Mouse (Mus musculus): Measurements from ENCODE around the gene Prickle4. TPM values are rescaled to one million over a fixed set of nuclear protein-coding genes. Genes with fewer than 3 reads are reported as not detected.
"Not testable (repeated sequence)": the region's sequence is repeated elsewhere in the genome, so short reads cannot be mapped to it uniquely, and the experiment has no call there.

Gene Prickle4
- polyA plus RNA-seq, 1 experiment = 3.4 TPM

DNA sequence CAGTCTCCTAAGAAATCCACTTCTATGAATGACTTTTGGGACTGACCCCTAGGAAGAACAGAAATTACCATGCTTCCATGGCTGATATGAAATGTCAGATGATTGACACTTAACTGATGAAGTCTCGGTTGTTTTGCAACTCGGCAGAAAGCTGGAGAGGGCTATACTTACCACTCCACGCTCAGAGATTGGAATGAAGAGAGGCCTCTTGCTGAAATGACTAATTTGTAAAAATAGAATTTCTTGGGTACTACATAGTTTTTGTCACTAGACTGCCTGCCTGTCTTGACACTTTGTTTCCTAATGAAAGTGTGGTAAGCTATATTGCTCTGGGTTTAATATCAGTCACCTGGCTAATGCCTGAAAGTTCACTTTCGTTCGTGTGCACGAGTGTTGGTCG is 30.1 kb downstream of the Prickle4 start:
- Histone ChIP-seq H3K27ac (ENCODE audit: control insufficient read depth, insufficient read depth, low read depth, low read length) (no peak overlapping the region), H3K27me3 (ENCODE audit: control insufficient read depth, insufficient read depth, low read length) (no peaks in the 10 kb centered on the region), H3K36me3 (ENCODE audit: control insufficient read depth, insufficient read depth, low read length) (no peaks in the 10 kb centered on the region), H3K4me1 (ENCODE audit: control insufficient read depth, insufficient read depth, low read length) (no peaks in the 10 kb centered on the region), H3K4me3 (ENCODE audit: control insufficient read depth, low read depth, low read length) (no peak overlapping the region)
- no peak for TF ChIP-seq CTCF (IDR thresholded peaks at IDR 0.05; ENCODE audit: control insufficient read depth, insufficient read depth, insufficient replicate concordance, low read depth, low read length)
- TF ChIP-seq POLR2A (IDR thresholded peaks at IDR 0.05; ENCODE audit: control insufficient read depth, low read depth, low read length) = no peak

GRCm38 (mm10) chr17:47663009-47663713 is 31.4 kb downstream of the Prickle4 start:
- TF ChIP-seq POLR2A (IDR thresholded peaks at IDR 0.05; ENCODE audit: control insufficient read depth, low read depth, low read length) (no peak), CTCF (IDR thresholded peaks at IDR 0.05; ENCODE audit: control insufficient read depth, insufficient read depth, insufficient replicate concordance, low read depth, low read length) (no peak)
- no peak overlapping the region for H3K4me3 ChIP-seq (ENCODE audit: control insufficient read depth, low read depth, low read length)
- H3K27me3 ChIP-seq (ENCODE audit: control insufficient read depth, insufficient read depth, low read length) = no peaks in the 10 kb centered on the region
- H3K36me3 ChIP-seq (ENCODE audit: control insufficient read depth, insufficient read depth, low read length) = no peaks in the 10 kb centered on the region
- no peak overlapping the region for H3K27ac ChIP-seq (ENCODE audit: control insufficient read depth, insufficient read depth, low read depth, low read length)
- no peaks in the 10 kb centered on the region for H3K4me1 ChIP-seq (ENCODE audit: control insufficient read depth, insufficient read depth, low read length)

DNA sequence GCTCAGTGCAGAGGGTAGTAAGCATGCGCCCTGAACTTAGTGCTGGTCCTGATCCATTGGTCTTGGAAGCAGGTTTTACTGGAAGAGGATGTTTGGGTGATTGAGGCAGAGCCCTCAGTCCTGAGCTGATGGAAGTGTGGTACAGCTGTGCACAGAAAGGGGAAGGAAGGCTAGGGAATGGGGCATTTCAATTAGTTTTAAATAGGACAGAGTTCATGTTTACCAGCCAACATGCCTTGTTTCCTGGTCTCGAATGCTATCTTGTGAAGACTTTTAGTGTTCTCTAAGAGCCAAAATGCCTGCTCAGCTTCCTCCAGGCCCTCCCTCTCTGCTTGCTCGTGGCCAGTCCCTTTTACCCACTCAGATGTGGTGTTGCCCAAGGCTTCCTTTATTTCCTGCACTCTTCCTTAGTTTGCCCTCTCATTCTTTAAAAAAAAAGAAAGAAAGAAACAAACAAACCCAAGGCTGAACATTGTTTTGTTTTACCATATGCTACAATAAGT is 35.7 kb downstream of the Prickle4 start:
- H3K27me3 ChIP-seq (ENCODE audit: control insufficient read depth, insufficient read depth, low read length) = no peaks in the 10 kb centered on the region
- H3K27ac ChIP-seq (ENCODE audit: control insufficient read depth, insufficient read depth, low read depth, low read length) = no peak overlapping the region
- TF ChIP-seq POLR2A (IDR thresholded peaks at IDR 0.05; ENCODE audit: control insufficient read depth, low read depth, low read length) = no peak
- TF ChIP-seq CTCF (IDR thresholded peaks at IDR 0.05; ENCODE audit: control insufficient read depth, insufficient read depth, insufficient replicate concordance, low read depth, low read length) = no peak
- no peaks in the 10 kb centered on the region; the same call in 1 of the 2 replicates for H3K36me3 ChIP-seq (ENCODE audit: control insufficient read depth, insufficient read depth, low read length)
- no peak overlapping the region for H3K4me3 ChIP-seq (ENCODE audit: control insufficient read depth, low read depth, low read length)
- no peaks in the 10 kb centered on the region for H3K4me1 ChIP-seq (ENCODE audit: control insufficient read depth, insufficient read depth, low read length)

GRCm38 (mm10) chr17:47657901-47658300 is 36.6 kb downstream of the Prickle4 start:
- no peak overlapping the region for H3K27ac ChIP-seq (ENCODE audit: control insufficient read depth, insufficient read depth, low read depth, low read length)
- H3K36me3 ChIP-seq (ENCODE audit: control insufficient read depth, insufficient read depth, low read length) = no peaks in the 10 kb centered on the region; the same call in 1 of the 2 replicates
- H3K4me3 ChIP-seq (ENCODE audit: control insufficient read depth, low read depth, low read length) = no peak overlapping the region
- no peaks in the 10 kb centered on the region for H3K4me1 ChIP-seq (ENCODE audit: control insufficient read depth, insufficient read depth, low read length)
- H3K27me3 ChIP-seq (ENCODE audit: control insufficient read depth, insufficient read depth, low read length) = no peaks in the 10 kb centered on the region
- TF ChIP-seq CTCF (IDR thresholded peaks at IDR 0.05; ENCODE audit: control insufficient read depth, insufficient read depth, insufficient replicate concordance, low read depth, low read length) (no peak), POLR2A (IDR thresholded peaks at IDR 0.05; ENCODE audit: control insufficient read depth, low read depth, low read length) (no peak)

GRCm38 (mm10) chr17:47655697-47656096 is 38.8 kb downstream of the Prickle4 start:
- TF ChIP-seq CTCF (IDR thresholded peaks at IDR 0.05; ENCODE audit: control insufficient read depth, insufficient read depth, insufficient replicate concordance, low read depth, low read length) = no peak
- TF ChIP-seq POLR2A (IDR thresholded peaks at IDR 0.05; ENCODE audit: control insufficient read depth, low read depth, low read length) = no peak

GRCm38 (mm10) chr17:47654346-47654745 is 40.2 kb downstream of the Prickle4 start:
- not testable (repeated sequence) for H3K36me3 ChIP-seq (ENCODE audit: control insufficient read depth, insufficient read depth, low read length); H3K27ac ChIP-seq (ENCODE audit: control insufficient read depth, insufficient read depth, low read depth, low read length); H3K4me1 ChIP-seq (ENCODE audit: control insufficient read depth, insufficient read depth, low read length); H3K4me3 ChIP-seq (ENCODE audit: control insufficient read depth, low read depth, low read length); H3K27me3 ChIP-seq (ENCODE audit: control insufficient read depth, insufficient read depth, low read length)

More at GRCm38 (mm10) chr17:47655697-47656096, 38.8 kb downstream of the Prickle4 start:
- H3K27ac ChIP-seq (ENCODE audit: control insufficient read depth, insufficient read depth, low read depth, low read length) = no peak overlapping the region
- H3K4me1 ChIP-seq (ENCODE audit: control insufficient read depth, insufficient read depth, low read length) = no peaks in the 10 kb centered on the region
- H3K27me3 ChIP-seq (ENCODE audit: control insufficient read depth, insufficient read depth, low read length) = no peaks in the 10 kb centered on the region
- H3K36me3 ChIP-seq (ENCODE audit: control insufficient read depth, insufficient read depth, low read length) = no peaks in the 10 kb centered on the region; the same call in 1 of the 2 replicates
- H3K4me3 ChIP-seq (ENCODE audit: control insufficient read depth, low read depth, low read length) = no peak overlapping the region

GRCm38 (mm10) chr17:47651953-47652352 is 42.6 kb downstream of the Prickle4 start:
- no peak overlapping the region for H3K4me3 ChIP-seq (ENCODE audit: control insufficient read depth, low read depth, low read length)
- no peaks in the 10 kb centered on the region for H3K4me1 ChIP-seq (ENCODE audit: control insufficient read depth, insufficient read depth, low read length)
- no peak for TF ChIP-seq CTCF (IDR thresholded peaks at IDR 0.05; ENCODE audit: control insufficient read depth, insufficient read depth, insufficient replicate concordance, low read depth, low read length)
- no peak for TF ChIP-seq POLR2A (IDR thresholded peaks at IDR 0.05; ENCODE audit: control insufficient read depth, low read depth, low read length)
- no peak overlapping the region for H3K27ac ChIP-seq (ENCODE audit: control insufficient read depth, insufficient read depth, low read depth, low read length)
- H3K36me3 ChIP-seq (ENCODE audit: control insufficient read depth, insufficient read depth, low read length) = no peaks in the 10 kb centered on the region; the same call in 1 of the 2 replicates
- H3K27me3 ChIP-seq (ENCODE audit: control insufficient read depth, insufficient read depth, low read length) = no peaks in the 10 kb centered on the region

Measured in testis, adult 2 months (tissue).